Comparison of ENCODE assay signal across 8 mouse cellular contexts in the genomic region with DNA sequence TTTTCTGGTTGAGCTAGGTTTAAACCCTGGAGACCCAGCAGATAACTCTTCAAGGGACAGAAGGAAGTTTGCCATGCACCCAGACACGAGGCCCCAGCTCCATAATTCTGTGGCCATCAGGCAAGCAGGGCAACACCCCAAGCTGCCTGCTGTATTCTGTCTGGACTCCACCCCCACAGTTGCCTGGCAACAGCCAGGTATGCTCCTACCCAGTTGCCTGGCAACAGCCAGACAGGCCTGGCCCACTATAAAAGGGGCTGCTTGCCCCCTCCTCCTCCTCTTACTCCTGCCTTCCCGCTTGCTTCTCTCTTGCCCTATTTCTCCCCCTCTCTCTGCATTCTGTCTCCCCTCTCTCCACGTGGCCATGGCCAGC. TPM values are rescaled to one million over a fixed set of nuclear protein-coding genes. Genes with fewer than 3 reads are reported as not detected.
A peak's percentile ranks its signal among the peaks of the same experiment; 100 is the strongest.
DNase-seq lines count a peak whose midpoint lies in the region; ATAC-seq and TF ChIP-seq lines count a peak whose summit lies in the region.

No protein-coding gene starts in this region.

- 12% methylated on average over 3 of the region's 3 CpGs for WGBS in intestine, embryonic 15.5 days
- 13% methylated on average over 3 of the region's 3 CpGs for WGBS in intestine, postnatal 0 days
- WGBS in midbrain, embryonic 14.5 days = 2% methylated on average over 3 of the region's 3 CpGs

- H3K9me3 ChIP-seq in intestine, embryonic 15.5 days = no peaks in the 10 kb centered on the region
- H3K9me3 ChIP-seq in intestine, postnatal 0 days (ENCODE audit: control insufficient read depth) = no peaks in the 10 kb centered on the region
- no peaks in the 10 kb centered on the region for H3K9me3 ChIP-seq in midbrain, embryonic 14.5 days (ENCODE audit: control insufficient read depth, low read length)

- no peak overlapping the region for H3K4me3 ChIP-seq in intestine, embryonic 15.5 days (replicated peaks)
- H3K4me3 ChIP-seq in intestine, postnatal 0 days (ENCODE audit: low read depth, low read length) = no peak overlapping the region
- H3K4me3 ChIP-seq in midbrain, embryonic 14.5 days (replicated peaks; ENCODE audit: low read depth, low read length) = no peak overlapping the region

- H3K27me3 ChIP-seq in intestine, embryonic 15.5 days (replicated peaks) = no peaks in the 10 kb centered on the region
- H3K27me3 ChIP-seq in intestine, postnatal 0 days (replicated peaks; ENCODE audit: control insufficient read depth, insufficient read depth, low read length) = no peaks in the 10 kb centered on the region
- no peaks in the 10 kb centered on the region for H3K27me3 ChIP-seq in midbrain, embryonic 14.5 days (ENCODE audit: control insufficient read depth, insufficient read depth, low read length)

- ATAC-seq in intestine, embryonic 15.5 days = peak; percentile 58; the same call in 1 of the 2 replicates
- ATAC-seq in intestine, postnatal 0 days = no peak
- peak; percentile 86 for ATAC-seq in midbrain, embryonic 14.5 days (ENCODE audit: low FRiP score, low TSS enrichment)

- H3K4me2 ChIP-seq in intestine, embryonic 15.5 days (replicated peaks) = no peak overlapping the region
- no peak overlapping the region for H3K4me2 ChIP-seq in intestine, postnatal 0 days (replicated peaks; ENCODE audit: low read depth)
- H3K4me2 ChIP-seq in midbrain, embryonic 14.5 days (ENCODE audit: low read length) = peak overlapping the region; percentile 39

- H3K9ac ChIP-seq in intestine, embryonic 15.5 days = no peak overlapping the region
- H3K9ac ChIP-seq in intestine, postnatal 0 days (ENCODE audit: low read depth, low read length) = no peak overlapping the region
- no peak overlapping the region for H3K9ac ChIP-seq in midbrain, embryonic 14.5 days (replicated peaks; ENCODE audit: low read length)

- H3K27ac ChIP-seq in intestine, embryonic 15.5 days = no peak overlapping the region
- no peak overlapping the region for H3K27ac ChIP-seq in intestine, postnatal 0 days (ENCODE audit: low read depth, low read length)
- H3K27ac ChIP-seq in midbrain, embryonic 14.5 days (replicated peaks; ENCODE audit: low read depth, low read length) = peak overlapping the region; percentile 83

- H3K4me1 ChIP-seq in intestine, embryonic 15.5 days (replicated peaks) = no peaks in the 10 kb centered on the region
- H3K4me1 ChIP-seq in intestine, postnatal 0 days (replicated peaks; ENCODE audit: control insufficient read depth, insufficient read depth, low read length) = no peaks in the 10 kb centered on the region
- H3K4me1 ChIP-seq in midbrain, embryonic 14.5 days (ENCODE audit: control insufficient read depth, insufficient read depth, low read length) = peaks cover 40% of the 10 kb centered on the region

- no peaks in the 10 kb centered on the region for H3K36me3 ChIP-seq in intestine, embryonic 15.5 days
- H3K36me3 ChIP-seq in intestine, postnatal 0 days (ENCODE audit: control insufficient read depth, insufficient read depth) = no peaks in the 10 kb centered on the region
- no peaks in the 10 kb centered on the region for H3K36me3 ChIP-seq in midbrain, embryonic 14.5 days (ENCODE audit: control insufficient read depth, insufficient read depth, low read length)

- no peak for TF ChIP-seq CTCF in intestine, postnatal 0 days (IDR thresholded peaks at IDR 0.05; ENCODE audit: low read depth)

- DNase-seq in brain, adult 2 months (ENCODE audit: low read depth, low spot score) = peak; percentile 64
- DNase-seq in frontal cortex, postnatal 36 days (ENCODE audit: low spot score in 2 of 2) = peak; percentile 17 to 23
- peak; percentile 77 for DNase-seq in midbrain, embryonic 14.5 days
- no peak for DNase-seq in spleen, postnatal 10 days (ENCODE audit: low spot score in 2 of 2)
- DNase-seq in gastrocnemius, postnatal 4 days (ENCODE audit: low spot score in 2 of 2) = no peak
- DNase-seq in adipocyte (ENCODE audit: low spot score) = no peak

RNA-seq across cellular contexts. Expression of gene Dclk2, which starts 57.7 kb away (rescaled TPM):
- 6.3 and 6.8 TPM in 2 replicates for polyA plus RNA-seq in intestine, embryonic 15.5 days (2015; fragmentation: Nextera tagmentation; extraction: Ambion mirVana)
- polyA plus RNA-seq in intestine, postnatal 0 days (2015; fragmentation: Nextera tagmentation; extraction: Ambion mirVana) = 2.3 and 3.3 TPM in 2 replicates
- polyA plus RNA-seq in midbrain, embryonic 14.5 days (2014; fragmentation: Nextera tagmentation; extraction: Ambion mirVana) = 78.9 and 91.1 TPM in 2 replicates
- total RNA-seq in gastrocnemius, postnatal 4 days (2021) = 10 to 100 TPM in 1 of 2 experiments, 1 to 10 TPM in 1; 7.0 to 10.0 TPM

Comparison
In these comparisons a context has a peak if more than half of its experiments do, and no peak if none do; other contexts are left out.
1. DNase-seq: peak in brain, adult 2 months (single experiment), frontal cortex, postnatal 36 days (2 of 2) and midbrain, embryonic 14.5 days (single experiment); none in spleen, postnatal 10 days (0 of 2), gastrocnemius, postnatal 4 days (0 of 2) and adipocyte (single experiment).
2. RNA of gene Dclk2, which starts 57.7 kb away (polyA plus RNA-seq): 78.9 to 91.1 TPM in midbrain, embryonic 14.5 days; 6.3 to 6.8 TPM in intestine, embryonic 15.5 days and 2.3 to 3.3 TPM in intestine, postnatal 0 days; every median in the first group is over 10 times any median in the second.